Mouse (Mus musculus): ENCODE measurements at regions not wholly inside any gene's neighbourhood (a gene's known extent, or its start where the extent isn't known, plus 50 kb on each side); places are given as distances from the start of the nearest gene placed in this dataset.

DNA sequence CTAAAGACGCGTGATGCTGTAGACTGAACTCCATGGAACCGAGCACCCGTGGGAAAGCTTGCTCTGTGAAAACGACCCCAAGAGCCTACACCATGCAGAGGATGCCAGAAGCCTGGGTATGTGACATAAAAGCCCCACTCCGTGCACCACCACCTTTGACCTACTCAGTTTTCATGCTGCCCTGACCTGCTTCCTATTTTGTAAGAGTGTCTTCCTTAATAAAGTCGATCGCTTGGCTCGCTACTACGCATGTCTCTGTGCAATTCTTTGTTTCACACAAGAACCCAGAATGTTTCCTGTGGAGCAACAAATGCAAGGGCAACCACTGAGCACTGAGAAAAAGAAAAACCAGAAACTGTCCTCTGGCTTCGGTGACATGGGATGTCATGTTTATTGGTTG lies 60.5 kb downstream of the Sec61b start:
- DNase-seq (ENCODE audit: low spot score, missing footprints) (no peak), ATAC-seq (ENCODE audit: low FRiP score) (no peak)
- Histone ChIP-seq H3K27ac (ENCODE audit: low read depth, low read length) (no peak overlapping the region), H3K36me3 (ENCODE audit: control insufficient read depth, insufficient read depth, low read length) (no peaks in the 10 kb centered on the region), H3K9ac (ENCODE audit: low read length) (no peak overlapping the region), H3K4me3 (ENCODE audit: low read depth, low read length) (no peak overlapping the region), H3K4me2 (no peak overlapping the region), H3K4me1 (ENCODE audit: control insufficient read depth, insufficient read depth, low read length) (no peaks in the 10 kb centered on the region), H3K9me3 (ENCODE audit: control insufficient read depth, low read length) (no peaks in the 10 kb centered on the region), H3K27me3 (ENCODE audit: control insufficient read depth, insufficient read depth, low read length) (no peaks in the 10 kb centered on the region)
- WGBS = 82% methylated on average over 11 of the region's 11 CpGs

DNA sequence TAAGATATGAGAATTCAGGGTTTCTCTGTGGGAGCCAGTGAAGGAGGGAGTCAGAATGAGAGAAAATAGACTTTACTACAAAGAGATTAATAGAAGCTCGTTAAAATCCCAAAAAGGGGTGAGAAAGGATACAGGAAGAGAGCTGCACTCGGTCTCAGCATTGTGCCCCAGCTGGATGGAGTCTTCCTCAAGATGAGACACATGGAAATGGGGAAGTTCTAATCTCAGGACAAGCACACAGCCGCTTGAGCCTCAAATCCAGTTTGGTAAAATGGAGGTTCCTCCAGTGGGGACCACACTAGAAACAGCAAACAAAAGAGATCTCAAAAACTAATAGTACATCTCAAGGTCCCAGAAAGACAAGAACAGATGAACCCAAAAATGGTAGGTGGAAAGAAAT lies 93.2 kb downstream of the Sec61b start:
- Histone ChIP-seq H3K27me3 (ENCODE audit: control insufficient read depth, insufficient read depth, low read length) (no peaks in the 10 kb centered on the region), H3K4me3 (ENCODE audit: low read depth, low read length) (no peak overlapping the region), H3K4me1 (ENCODE audit: control insufficient read depth, insufficient read depth, low read length) (no peaks in the 10 kb centered on the region), H3K36me3 (ENCODE audit: control insufficient read depth, insufficient read depth, low read length) (no peaks in the 10 kb centered on the region), H3K9me3 (ENCODE audit: control insufficient read depth, low read length) (no peaks in the 10 kb centered on the region), H3K4me2 (no peak overlapping the region), H3K27ac (ENCODE audit: low read depth, low read length) (no peak overlapping the region), H3K9ac (ENCODE audit: low read length) (no peak overlapping the region)
- DNase-seq (ENCODE audit: low spot score, missing footprints) (no peak), ATAC-seq (ENCODE audit: low FRiP score) (no peak)
- WGBS = 73% methylated on average over 3 of the region's 3 CpGs

DNA sequence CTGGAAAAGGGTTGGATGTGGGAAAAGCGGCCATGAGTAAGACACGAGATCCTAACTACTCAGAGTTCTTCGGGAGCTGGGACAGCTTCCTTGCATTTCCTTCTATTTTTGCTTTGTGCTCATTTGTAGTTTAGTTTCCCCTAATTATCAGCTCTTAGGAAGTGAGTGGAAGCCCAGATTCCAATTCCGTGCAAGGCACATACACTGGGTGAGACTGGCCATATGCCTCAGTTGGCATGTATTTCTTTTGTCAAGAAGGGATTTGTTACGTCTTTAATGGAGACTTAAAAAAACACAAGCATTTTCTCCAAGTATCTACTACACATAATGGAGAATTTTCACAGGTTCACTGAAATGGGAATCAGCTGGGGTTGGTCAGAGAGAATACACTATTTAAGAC lies 96.4 kb downstream of the Sec61b start:
- DNase-seq (ENCODE audit: low spot score, missing footprints) = no peak

DNA sequence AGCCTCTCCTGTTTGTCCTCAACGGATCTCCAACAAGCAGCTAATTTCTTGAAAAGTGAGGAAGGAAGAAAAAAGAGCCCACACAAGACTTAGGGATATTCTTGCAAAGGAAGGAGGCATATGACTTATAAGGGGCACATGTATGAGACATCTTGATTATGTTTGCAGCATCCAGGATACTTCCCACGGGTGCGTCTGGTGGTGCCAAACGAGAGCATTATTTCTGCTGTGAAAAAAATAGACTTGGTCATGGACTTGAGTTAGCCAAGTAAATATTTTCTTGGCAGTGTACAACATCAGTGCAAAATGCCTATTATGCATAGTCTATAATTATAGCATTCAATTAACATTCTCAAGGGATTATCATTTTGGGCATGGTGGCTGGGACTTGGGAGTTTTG lies 101.6 kb downstream of the Sec61b start:
- no peaks in the 10 kb centered on the region for H3K9me3 ChIP-seq (ENCODE audit: control insufficient read depth, low read length)
- 87% methylated on average over 4 of the region's 4 CpGs for WGBS
- no peak for ATAC-seq (ENCODE audit: low FRiP score)
- H3K4me3 ChIP-seq (ENCODE audit: low read depth, low read length) = no peak overlapping the region
- H3K9ac ChIP-seq (ENCODE audit: low read length) = no peak overlapping the region
- H3K27me3 ChIP-seq (ENCODE audit: control insufficient read depth, insufficient read depth, low read length) = no peaks in the 10 kb centered on the region
- no peaks in the 10 kb centered on the region for H3K4me1 ChIP-seq (ENCODE audit: control insufficient read depth, insufficient read depth, low read length)
- H3K36me3 ChIP-seq (ENCODE audit: control insufficient read depth, insufficient read depth, low read length) = no peaks in the 10 kb centered on the region
- no peak overlapping the region for H3K27ac ChIP-seq (ENCODE audit: low read depth, low read length)
- H3K4me2 ChIP-seq = no peak overlapping the region
- no peak for DNase-seq (ENCODE audit: low spot score, missing footprints)

More for the DNA sequence above, 96.4 kb downstream of the Sec61b start:
- 92% methylated on average over 5 of the region's 5 CpGs for WGBS
- Histone ChIP-seq H3K9me3 (ENCODE audit: control insufficient read depth, low read length) (no peaks in the 10 kb centered on the region), H3K36me3 (ENCODE audit: control insufficient read depth, insufficient read depth, low read length) (no peaks in the 10 kb centered on the region), H3K4me3 (ENCODE audit: low read depth, low read length) (no peak overlapping the region), H3K27ac (ENCODE audit: low read depth, low read length) (no peak overlapping the region), H3K4me1 (ENCODE audit: control insufficient read depth, insufficient read depth, low read length) (no peaks in the 10 kb centered on the region), H3K9ac (ENCODE audit: low read length) (no peak overlapping the region), H3K27me3 (ENCODE audit: control insufficient read depth, insufficient read depth, low read length) (no peaks in the 10 kb centered on the region), H3K4me2 (no peak overlapping the region)
- no peak for ATAC-seq (ENCODE audit: low FRiP score)

DNA sequence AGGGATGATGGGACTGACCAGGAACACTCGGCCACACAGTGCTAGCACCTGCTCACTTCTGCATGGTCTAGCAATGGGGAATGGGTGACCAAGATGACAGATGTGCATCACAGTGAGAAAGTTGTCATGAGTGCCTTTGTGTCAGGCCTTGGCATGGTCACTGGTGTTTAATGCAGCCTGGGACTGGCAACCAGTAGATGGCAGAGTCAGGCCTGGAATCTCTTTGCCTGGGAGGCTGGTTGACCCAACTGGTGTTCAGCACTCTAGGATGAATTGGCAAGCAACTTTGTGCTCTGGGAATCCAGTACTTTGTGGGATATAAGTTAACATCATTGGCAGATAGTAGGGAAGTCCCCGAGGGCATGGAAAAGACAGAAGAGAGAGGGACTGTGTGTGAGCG lies 103.0 kb downstream of the Sec61b start:
- Histone ChIP-seq H3K27me3 (ENCODE audit: control insufficient read depth, insufficient read depth, low read length) (no peaks in the 10 kb centered on the region), H3K9me3 (ENCODE audit: control insufficient read depth, low read length) (no peaks in the 10 kb centered on the region), H3K27ac (ENCODE audit: low read depth, low read length) (no peak overlapping the region), H3K4me1 (ENCODE audit: control insufficient read depth, insufficient read depth, low read length) (no peaks in the 10 kb centered on the region), H3K4me3 (ENCODE audit: low read depth, low read length) (no peak overlapping the region), H3K36me3 (ENCODE audit: control insufficient read depth, insufficient read depth, low read length) (no peaks in the 10 kb centered on the region), H3K9ac (ENCODE audit: low read length) (no peak overlapping the region), H3K4me2 (no peak overlapping the region)
- DNase-seq (ENCODE audit: low spot score, missing footprints) (no peak), ATAC-seq (ENCODE audit: low FRiP score) (no peak)
- 91% methylated on average over 3 of the region's 3 CpGs for WGBS

DNA sequence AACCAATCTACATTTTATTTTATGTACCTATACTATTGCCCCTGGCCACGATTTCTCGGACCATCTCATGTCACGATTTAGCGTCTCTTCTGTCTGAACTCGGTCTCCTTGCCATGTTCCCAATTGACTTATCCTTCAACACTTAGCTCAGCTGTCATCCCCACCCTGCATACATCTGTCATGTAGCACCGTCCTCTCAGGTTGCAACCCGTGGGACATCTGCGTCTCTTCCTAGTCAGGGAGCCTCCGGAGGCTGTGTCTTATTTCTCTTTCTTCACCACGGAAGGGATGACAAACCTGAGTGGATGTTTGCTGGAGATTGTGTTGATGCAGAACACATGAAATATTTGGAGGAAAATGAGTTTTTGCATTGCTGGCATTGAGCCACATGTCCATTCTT lies 104.2 kb downstream of the Sec61b start:
- no peaks in the 10 kb centered on the region for H3K4me1 ChIP-seq (ENCODE audit: control insufficient read depth, insufficient read depth, low read length)
- ATAC-seq (ENCODE audit: low FRiP score) = no peak
- no peaks in the 10 kb centered on the region for H3K27me3 ChIP-seq (ENCODE audit: control insufficient read depth, insufficient read depth, low read length)
- H3K4me3 ChIP-seq (ENCODE audit: low read depth, low read length) = no peak overlapping the region
- no peak overlapping the region for H3K9ac ChIP-seq (ENCODE audit: low read length)
- no peak overlapping the region for H3K4me2 ChIP-seq
- H3K36me3 ChIP-seq (ENCODE audit: control insufficient read depth, insufficient read depth, low read length) = no peaks in the 10 kb centered on the region
- H3K27ac ChIP-seq (ENCODE audit: low read depth, low read length) = no peak overlapping the region
- WGBS = 91% methylated on average over 10 of the region's 10 CpGs
- no peak for DNase-seq (ENCODE audit: low spot score, missing footprints)
- no peaks in the 10 kb centered on the region for H3K9me3 ChIP-seq (ENCODE audit: control insufficient read depth, low read length)

DNA sequence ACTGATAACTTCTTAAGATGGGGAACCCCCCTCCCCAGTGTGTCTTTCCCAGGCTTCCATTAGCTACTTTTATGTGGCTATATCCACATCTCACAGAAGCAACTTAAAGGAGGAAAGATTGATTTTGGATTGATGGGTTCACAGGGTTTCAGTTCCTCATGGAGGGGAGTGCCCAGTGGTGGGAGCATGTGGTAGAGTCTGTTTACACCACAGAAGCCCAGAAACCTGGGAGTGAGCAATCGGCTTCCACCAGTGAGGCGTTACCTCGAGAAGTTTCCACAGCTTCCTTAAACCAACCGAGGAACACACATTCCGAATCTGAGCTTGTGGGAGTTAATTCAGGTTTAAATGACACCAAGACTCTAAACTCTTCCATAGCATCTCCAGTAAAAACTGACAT lies 106.1 kb downstream of the Sec61b start:
- no peaks in the 10 kb centered on the region for H3K36me3 ChIP-seq (ENCODE audit: control insufficient read depth, insufficient read depth, low read length)
- H3K4me2 ChIP-seq = no peak overlapping the region
- H3K4me3 ChIP-seq (ENCODE audit: low read depth, low read length) = no peak overlapping the region
- ATAC-seq (ENCODE audit: low FRiP score) (no peak), DNase-seq (ENCODE audit: low spot score, missing footprints) (no peak)
- H3K9ac ChIP-seq (ENCODE audit: low read length) = no peak overlapping the region
- 96% methylated on average over 5 of the region's 5 CpGs for WGBS
- H3K9me3 ChIP-seq (ENCODE audit: control insufficient read depth, low read length) = no peaks in the 10 kb centered on the region
- H3K27me3 ChIP-seq (ENCODE audit: control insufficient read depth, insufficient read depth, low read length) = no peaks in the 10 kb centered on the region
- no peak overlapping the region for H3K27ac ChIP-seq (ENCODE audit: low read depth, low read length)
- no peaks in the 10 kb centered on the region for H3K4me1 ChIP-seq (ENCODE audit: control insufficient read depth, insufficient read depth, low read length)

DNA sequence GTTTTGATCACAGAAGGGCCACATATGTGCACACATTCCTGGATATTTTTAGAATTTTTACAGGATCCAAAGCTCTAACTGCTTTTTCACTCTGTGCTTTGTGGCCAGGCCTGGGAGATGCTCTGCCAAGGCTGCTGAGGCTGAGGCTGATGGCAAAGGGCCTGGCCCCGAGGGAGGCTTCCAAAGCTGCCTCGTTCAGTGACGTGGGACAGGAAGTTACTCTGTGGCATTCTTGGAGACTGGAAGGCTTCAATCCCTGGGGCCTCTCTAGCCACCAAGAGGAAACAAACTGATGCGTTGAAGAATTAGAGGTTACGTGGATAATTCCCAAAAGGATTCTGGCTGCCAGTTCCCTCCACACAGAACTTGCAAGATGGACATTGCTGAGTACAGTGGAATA lies 112.8 kb downstream of the Sec61b start:
- Histone ChIP-seq H3K4me2 (no peak overlapping the region), H3K9me3 (ENCODE audit: control insufficient read depth, low read length) (no peaks in the 10 kb centered on the region), H3K27me3 (ENCODE audit: control insufficient read depth, insufficient read depth, low read length) (no peaks in the 10 kb centered on the region; the same call in 1 of the 2 replicates), H3K4me3 (ENCODE audit: low read depth, low read length) (no peak overlapping the region), H3K36me3 (ENCODE audit: control insufficient read depth, insufficient read depth, low read length) (no peaks in the 10 kb centered on the region), H3K27ac (ENCODE audit: low read depth, low read length) (no peak overlapping the region), H3K4me1 (ENCODE audit: control insufficient read depth, insufficient read depth, low read length) (no peaks in the 10 kb centered on the region), H3K9ac (ENCODE audit: low read length) (no peak overlapping the region)
- 79% methylated on average over 5 of the region's 5 CpGs for WGBS
- DNase-seq (ENCODE audit: low spot score, missing footprints) (no peak), ATAC-seq (ENCODE audit: low FRiP score) (no peak)

DNA sequence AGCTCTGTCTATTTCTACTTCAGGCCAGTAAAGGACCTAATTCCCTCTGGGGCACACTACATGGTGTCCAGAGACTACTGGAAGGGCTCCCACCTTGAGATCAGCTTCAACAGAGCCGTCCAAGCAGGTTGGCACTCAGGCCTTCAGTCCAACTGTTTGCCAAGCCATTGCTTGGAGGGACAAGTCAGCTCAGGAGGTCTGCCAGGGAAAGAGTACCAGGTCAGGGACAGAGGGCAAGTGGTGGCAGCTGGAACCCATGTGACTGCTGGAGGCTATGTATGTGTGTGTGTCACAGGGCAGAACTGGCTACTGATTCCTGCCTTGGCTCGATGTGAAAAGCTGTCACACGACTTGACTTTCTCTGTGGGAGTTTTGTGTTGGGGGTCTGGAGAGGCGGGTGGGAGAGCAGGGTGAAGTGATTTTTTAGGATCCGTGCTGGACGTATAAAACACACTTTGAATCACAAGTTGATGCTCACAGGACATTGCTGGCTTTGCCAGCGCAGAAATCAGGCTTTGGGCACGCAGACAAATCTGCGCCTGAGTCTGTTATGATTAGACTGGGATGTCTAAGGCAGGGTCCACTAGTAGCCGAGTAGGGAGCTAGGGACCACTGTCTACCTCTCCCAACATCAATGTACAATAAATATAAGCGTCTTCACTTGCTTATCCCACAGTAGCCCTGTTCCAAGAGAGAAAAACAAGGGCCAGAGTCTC lies 118.0 kb downstream of the Sec61b start:
- H3K27me3 ChIP-seq (ENCODE audit: control insufficient read depth, insufficient read depth, low read length) = no peaks in the 10 kb centered on the region; the same call in 1 of the 2 replicates
- no peaks in the 10 kb centered on the region for H3K4me1 ChIP-seq (ENCODE audit: control insufficient read depth, insufficient read depth, low read length)
- H3K9ac ChIP-seq (ENCODE audit: low read length) = no peak overlapping the region
- no peak overlapping the region for H3K4me2 ChIP-seq
- 91% methylated on average over 11 of the region's 11 CpGs for WGBS
- DNase-seq (ENCODE audit: low spot score, missing footprints) (no peak), ATAC-seq (ENCODE audit: low FRiP score) (no peak)
- H3K4me3 ChIP-seq (ENCODE audit: low read depth, low read length) = no peak overlapping the region
- no peaks in the 10 kb centered on the region for H3K9me3 ChIP-seq (ENCODE audit: control insufficient read depth, low read length)
- no peak overlapping the region for H3K27ac ChIP-seq (ENCODE audit: low read depth, low read length)
- no peaks in the 10 kb centered on the region for H3K36me3 ChIP-seq (ENCODE audit: control insufficient read depth, insufficient read depth, low read length)
